Mouse (Mus musculus) liver, embryonic 14.5 days (tissue): ENCODE data around the gene Prr12.

Experiments used
- CTCF ChIP-seq: IDR thresholded peaks from 2 replicates; pipeline ENCODE4 v1.5.1; 2016; ENCODE audit warnings: antibody characterized with exemption, low read depth, control low read depth
- EP300 ChIP-seq: IDR thresholded peaks from 2 replicates; pipeline ENCODE4 v1.6.1; 2016; ENCODE audit warnings: antibody characterized with exemption, low read depth

DNA sequence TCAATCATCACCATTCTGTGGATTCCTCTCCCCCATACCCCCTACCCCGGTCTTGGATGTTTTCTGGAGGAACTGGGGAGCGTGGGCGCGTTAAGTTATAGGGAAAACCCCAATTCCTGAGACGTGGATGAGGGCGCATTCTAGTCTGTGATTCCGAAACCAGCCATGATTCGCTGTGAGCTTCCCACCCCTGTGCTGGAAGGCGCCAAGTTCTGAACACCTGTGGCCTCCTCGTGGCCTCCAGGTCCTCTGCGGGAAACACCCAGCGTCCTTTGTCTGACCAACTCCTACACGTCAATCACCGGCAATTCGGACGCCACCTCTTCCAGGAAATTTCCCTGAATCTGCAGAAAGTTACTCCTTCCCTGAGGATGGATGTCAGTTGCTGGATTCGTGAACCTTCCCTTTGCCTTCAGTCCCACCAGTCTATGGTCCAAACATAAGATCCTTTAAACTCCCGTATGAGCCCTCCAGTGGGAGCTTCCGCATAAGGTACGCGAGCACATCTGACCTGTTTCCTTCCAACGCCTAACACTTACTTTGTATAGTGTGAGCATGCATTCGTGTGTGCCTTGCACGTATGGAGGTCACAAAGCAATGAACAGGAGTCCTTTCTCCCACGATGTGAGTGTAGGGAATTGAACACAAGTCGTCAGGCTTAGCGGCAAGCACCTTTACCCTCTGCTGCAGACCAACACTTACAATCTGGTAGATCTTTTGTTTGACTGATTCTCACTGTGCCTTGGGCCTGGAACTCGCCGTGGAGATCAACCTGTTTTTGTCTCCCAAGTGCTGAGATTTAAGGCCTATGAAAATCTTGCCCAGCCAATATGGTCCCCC lies 65.6 kb downstream of the Prr12 start:
- 0 out of 2 replicates have a peak, but pooled peaks have one; percentile 13 for TF ChIP-seq CTCF
- TF ChIP-seq EP300: no peak
